Mouse (Mus musculus): Measurements from ENCODE around the gene Amhr2. TPM values are rescaled to one million over a fixed set of nuclear protein-coding genes. Genes with fewer than 3 reads are reported as not detected.

The Amhr2 gene
- total RNA-seq (2023), result 0.46 to 8.5 TPM (median 0.73 TPM) in 4 replicates

GRCm38 (mm10) chr15:102445146-102445545, at the start of gene Amhr2:
Amhr2 (plus strand) TSS chr15:102445367.

GRCm38 (mm10) chr15:102405489-102406195, 39.5 kb upstream of the Amhr2 start, which contains the start of gene Sp1:
Sp1 (plus strand) TSS chr15:102406143.

GRCm38 (mm10) chr15:102458904-102459317, 13.7 kb downstream of the Amhr2 start, which contains the start of gene Prr13:
Prr13 (plus strand) TSS chr15:102459028.

GRCm38 (mm10) chr15:102470183-102470604, 25.0 kb downstream of the Amhr2 start, which contains the start of gene Pcbp2:
Pcbp2 (plus strand) TSS chr15:102470539.

GRCm38 (mm10) chr15:102503447-102503846, 58.3 kb downstream of the Amhr2 start, which contains the start of gene Gm10337:
Gm10337 (plus strand) TSS chr15:102503722.

Other genes starting within 250 kb of the Amhr2 start
- 111 to 141 TPM (median 130 TPM) in 4 replicates for gene Zfp740, start 242.1 kb upstream of the Amhr2 start, total RNA-seq (2023)
- gene Csad, start 240.6 kb upstream of the Amhr2 start, total RNA-seq (2023), result 24.6 to 31.1 TPM (median 29.0 TPM) in 4 replicates
- 187 to 202 TPM (median 190 TPM) in 4 replicates for gene Itgb7, start 213.4 kb upstream of the Amhr2 start, total RNA-seq (2023)
- 0.33 to 1.3 TPM (median 0.66 TPM) in 4 replicates for gene Rarg, start 187.8 kb upstream of the Amhr2 start, total RNA-seq (2023)
- not detected in 4 replicates for gene Gm9918, start 174.8 kb upstream of the Amhr2 start, total RNA-seq (2023)
- 29.1 to 33.1 TPM (median 29.8 TPM) in 4 replicates for gene Mfsd5, start 165.9 kb upstream of the Amhr2 start, total RNA-seq (2023)
- gene Espl1, start 149.1 kb upstream of the Amhr2 start, total RNA-seq (2023), result 1.0 to 2.1 TPM (median 1.1 TPM) in 4 replicates
- 474 to 522 TPM (median 515 TPM) in 4 replicates for gene Pfdn5, start 119.3 kb upstream of the Amhr2 start, total RNA-seq (2023)
- gene Myg1, start 113.7 kb upstream of the Amhr2 start, total RNA-seq (2023), result 49.2 to 62.4 TPM (median 52.1 TPM) in 4 replicates
- gene Aaas, start 94.6 kb upstream of the Amhr2 start, total RNA-seq (2023), result 55.2 to 70.8 TPM (median 65.9 TPM) in 4 replicates
- not detected in 4 replicates for gene Sp7, start 78.2 kb upstream of the Amhr2 start, total RNA-seq (2023)
- gene Sp1, start 39.2 kb upstream of the Amhr2 start, total RNA-seq (2023), result 173 to 210 TPM (median 184 TPM) in 4 replicates
- gene Prr13, start 13.7 kb downstream of the Amhr2 start, total RNA-seq (2023), result 86.5 to 104 TPM (median 95.4 TPM) in 4 replicates
- 728 to 764 TPM (median 734 TPM) in 4 replicates for gene Pcbp2, start 25.2 kb downstream of the Amhr2 start, total RNA-seq (2023)
- gene Gm10337, start 58.4 kb downstream of the Amhr2 start, total RNA-seq (2023), result 8.3 to 18.6 TPM (median 11.2 TPM) in 3 of 4 replicates, not detected in the other
- gene Map3k12, start 71.7 kb downstream of the Amhr2 start, total RNA-seq (2023), result 0.88 to 1.8 TPM (median 1.1 TPM) in 4 replicates
- 41.6 to 48.9 TPM (median 44.6 TPM) in 4 replicates for gene Tarbp2, start 72.8 kb downstream of the Amhr2 start, total RNA-seq (2023)
- 17.0 to 20.3 TPM (median 18.8 TPM) in 4 replicates for gene Npff, start 79.6 kb downstream of the Amhr2 start, total RNA-seq (2023)
- gene Gm28047, start 179.7 kb downstream of the Amhr2 start, total RNA-seq (2023), result 3.7 TPM in 1 of 4 replicates, not detected in the others
- 121 to 148 TPM (median 133 TPM) in 4 replicates for gene Atf7, start 180.1 kb downstream of the Amhr2 start, total RNA-seq (2023)
- gene Atp5g2, start 227.0 kb downstream of the Amhr2 start, total RNA-seq (2023), result 6.0 to 12.5 TPM (median 10.4 TPM) in 4 replicates